Mouse (Mus musculus): ENCODE data around the gene Eif3d.

DNA sequence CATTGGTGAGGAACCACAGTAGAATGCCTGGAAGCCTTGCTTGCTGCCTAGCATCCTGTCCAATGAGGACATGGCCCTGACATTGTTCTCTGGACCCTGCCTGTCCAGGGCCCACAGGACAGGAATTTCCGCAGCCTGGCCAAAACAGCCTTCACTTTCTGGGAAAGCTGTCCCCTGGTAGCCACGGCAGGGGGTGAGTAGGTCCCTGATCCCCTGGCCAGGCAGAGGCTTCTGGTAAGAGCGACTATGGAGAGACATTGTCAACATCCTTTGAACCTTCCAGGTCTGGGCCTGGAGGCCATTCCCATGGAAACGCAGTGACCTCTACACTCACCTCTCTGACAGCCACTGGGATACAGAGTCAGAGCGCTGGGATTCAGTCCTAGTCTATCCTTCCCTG lies 58.6 kb downstream of the Eif3d start:
- TF ChIP-seq MYC (IDR thresholded peaks at IDR 0.05; ENCODE audit: low read depth, low read length) (no peak), CTCF (IDR thresholded peaks at IDR 0.05 in 2 of 3, conservative IDR thresholded peaks at IDR 0.05 in 1 of 3; ENCODE audit: control insufficient read depth in 1 of 3, insufficient read depth in 1 of 3, low read depth in 2 of 3, low read length in 3 of 3, poor library complexity in 1 of 3, severe bottlenecking in 1 of 3) (no peak), POLR2A (IDR thresholded peaks at IDR 0.05; ENCODE audit: control insufficient read depth in 1 of 2, insufficient read depth in 1 of 2, low read depth in 1 of 2, low read length in 2 of 2, poor library complexity in 1 of 2) (no peak), MAX (IDR thresholded peaks at IDR 0.05; ENCODE audit: low read length) (no peak), TCF12 (IDR thresholded peaks at IDR 0.05; ENCODE audit: low read depth, low read length) (no peak), TBP (IDR thresholded peaks at IDR 0.05; ENCODE audit: low read depth, low read length) (no peak), MXI1 (IDR thresholded peaks at IDR 0.05; ENCODE audit: low read depth, low read length) (no peak), NELFE (IDR thresholded peaks at IDR 0.05; ENCODE audit: low read depth, low read length) (no peak)

Data from MEL (cell line).